Mouse (Mus musculus) heart, postnatal 0 days (tissue): ENCODE data around the gene Mutyh.

ENCODE experiments used
- CTCF ChIP-seq: IDR thresholded peaks from 2 replicates; pipeline ENCODE4 v1.5.1; 2016; ENCODE audit warnings: antibody characterized with exemption, control low read depth, low read depth
- EP300 ChIP-seq: IDR thresholded peaks from 2 replicates; pipeline ENCODE4 v1.6.1; 2016; ENCODE audit warnings: antibody characterized with exemption, low read depth

DNA sequence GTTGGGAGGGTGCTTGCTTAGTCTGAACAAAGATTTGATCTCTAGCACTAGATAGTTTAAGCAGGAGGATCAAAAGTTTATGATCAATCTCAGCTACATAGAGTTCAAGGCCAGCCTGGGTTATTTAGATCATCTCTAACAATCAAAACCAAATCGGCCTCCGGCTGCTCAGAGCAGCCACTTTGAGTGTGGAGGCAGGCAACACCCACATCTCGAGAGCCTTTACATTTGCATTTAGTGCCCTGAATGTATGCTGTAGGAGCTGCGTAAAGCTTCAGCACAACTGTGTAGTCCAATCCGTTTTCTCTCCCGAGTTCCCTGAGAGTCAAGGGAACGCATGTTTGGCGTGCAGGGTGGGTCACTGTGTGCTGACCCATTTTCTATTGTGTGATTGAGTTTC lies 15.1 kb upstream of the Mutyh start:
- TF ChIP-seq CTCF (no peak), EP300 (no peak)
